In the genomic region with DNA sequence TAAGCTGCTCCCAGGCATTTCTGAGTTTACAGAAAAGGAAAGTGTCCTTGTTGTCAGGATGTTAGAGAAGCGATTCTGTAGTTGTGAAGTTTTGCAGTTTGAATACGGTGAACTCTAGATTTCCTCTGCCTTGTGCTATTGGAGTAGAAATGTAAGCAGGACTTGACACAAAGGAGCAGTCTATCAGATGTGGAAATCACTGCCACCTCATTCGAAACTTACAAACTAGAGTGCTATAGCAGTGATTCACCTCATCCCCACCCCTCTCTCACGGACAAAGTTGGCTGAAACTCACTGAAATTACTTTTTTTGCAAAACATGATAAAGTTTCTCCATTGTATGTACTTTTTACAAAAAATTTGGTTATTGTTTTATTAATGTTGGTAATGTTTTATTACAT, we compare ENCODE assay signal across 10 mouse cellular contexts. TPM values are rescaled to one million over a fixed set of nuclear protein-coding genes. Genes with fewer than 3 reads are reported as not detected.
DNase-seq lines count a peak whose midpoint lies in the region; ATAC-seq lines count a peak whose summit lies in the region.
"Had no signal": no experiment of that assay in that cellular context is flagged by ENCODE, and none has a peak within 500 bp of the region (broad histone marks: within the 10 kb centered on the region; RNA-seq: fewer than 3 reads in every experiment).

No protein-coding gene starts in this region.

- WGBS in heart, embryonic 15.5 days: 81% methylated on average over 4 of the region's 4 CpGs
- 72% methylated on average over 4 of the region's 4 CpGs for WGBS in intestine, embryonic 14.5 days
- 90% methylated on average over 4 of the region's 4 CpGs for WGBS in midbrain, embryonic 14.5 days

- 0 out of 2 replicates have a peak, but pooled peaks cover 3% of the 10 kb centered on the region for H3K27me3 ChIP-seq in heart, embryonic 15.5 days
- H3K27me3 ChIP-seq in intestine, embryonic 14.5 days (replicated peaks; ENCODE audit: control insufficient read depth, insufficient read depth, low read length): no peaks in the 10 kb centered on the region
- no peaks in the 10 kb centered on the region for H3K27me3 ChIP-seq in midbrain, embryonic 14.5 days (ENCODE audit: control insufficient read depth, insufficient read depth, low read length)

- H3K9ac ChIP-seq in heart, embryonic 15.5 days: no peak overlapping the region
- no peak overlapping the region for H3K9ac ChIP-seq in intestine, embryonic 14.5 days (ENCODE audit: low read length)
- no peak overlapping the region for H3K9ac ChIP-seq in midbrain, embryonic 14.5 days (replicated peaks; ENCODE audit: low read length)

- H3K4me1 ChIP-seq in heart, embryonic 15.5 days (replicated peaks): peaks cover 10% of the 10 kb centered on the region
- peaks cover 17% of the 10 kb centered on the region for H3K4me1 ChIP-seq in brown adipose tissue, adult 24 weeks (ENCODE audit: control insufficient read depth, insufficient read depth, insufficient read length, low read length)
- H3K4me1 ChIP-seq in intestine, embryonic 14.5 days (replicated peaks; ENCODE audit: control insufficient read depth, insufficient read depth, low read length): peaks cover 7% of the 10 kb centered on the region
- H3K4me1 ChIP-seq in midbrain, embryonic 14.5 days (ENCODE audit: control insufficient read depth, insufficient read depth, low read length): peaks cover 16% of the 10 kb centered on the region

- H3K9me3 ChIP-seq in heart, embryonic 15.5 days (replicated peaks): no peaks in the 10 kb centered on the region
- no peaks in the 10 kb centered on the region for H3K9me3 ChIP-seq in intestine, embryonic 14.5 days (ENCODE audit: control insufficient read depth, low read length)
- H3K9me3 ChIP-seq in midbrain, embryonic 14.5 days (ENCODE audit: control insufficient read depth, low read length): no peaks in the 10 kb centered on the region

- H3K4me2 ChIP-seq in heart, embryonic 15.5 days: peak overlapping the region; percentile 90
- H3K4me2 ChIP-seq in intestine, embryonic 14.5 days (ENCODE audit: low read length): peak overlapping the region; percentile 97
- H3K4me2 ChIP-seq in midbrain, embryonic 14.5 days (ENCODE audit: low read length): peak overlapping the region; percentile 63

- no peaks in the 10 kb centered on the region for H3K36me3 ChIP-seq in heart, embryonic 15.5 days
- H3K36me3 ChIP-seq in intestine, embryonic 14.5 days (ENCODE audit: control insufficient read depth, insufficient read depth, low read length): no peaks in the 10 kb centered on the region
- no peaks in the 10 kb centered on the region for H3K36me3 ChIP-seq in midbrain, embryonic 14.5 days (ENCODE audit: control insufficient read depth, insufficient read depth, low read length)

- intact Hi-C loops in heart, postnatal 10 days (cut with DNase I): loop anchor here (1.0 kb wide), 1 partner anchor 9 kb away; no protein-coding TSS in a partner anchor

- no peak for DNase-seq in heart, postnatal 10 days
- no peak for DNase-seq in intestine, embryonic 14.5 days (ENCODE audit: low spot score)
- DNase-seq in midbrain, embryonic 14.5 days: no peak
- DNase-seq in thymus, adult 18-20 months: no peak
- DNase-seq in B cell, adult 2 months: no peak
- DNase-seq in kidney, postnatal 10 days: no peak
- DNase-seq: gastrocnemius, postnatal 25 days; lung, postnatal 4 days had no signal

- peak overlapping the region; percentile 88 for H3K4me3 ChIP-seq in heart, embryonic 15.5 days
- H3K4me3 ChIP-seq in brown adipose tissue, adult 24 weeks (ENCODE audit: insufficient read depth, low read depth, low read length): peak overlapping the region; percentile 89
- H3K4me3 ChIP-seq in intestine, embryonic 14.5 days (ENCODE audit: low read depth, low read length): no peak overlapping the region
- H3K4me3 ChIP-seq in midbrain, embryonic 14.5 days (replicated peaks; ENCODE audit: low read depth, low read length): peak overlapping the region; percentile 74; the same call in 1 of the 2 replicates

- ATAC-seq in heart, embryonic 15.5 days (replicated peaks; ENCODE audit: insufficient number of reproducible peaks, insufficient read depth, low FRiP score, low read depth): no peak
- ATAC-seq in intestine, embryonic 14.5 days (replicated peaks; ENCODE audit: low FRiP score, low TSS enrichment, low read depth): no peak
- ATAC-seq in midbrain, embryonic 14.5 days (ENCODE audit: low FRiP score, low TSS enrichment): no peak

- no peak overlapping the region for H3K27ac ChIP-seq in heart, embryonic 15.5 days
- H3K27ac ChIP-seq in brown adipose tissue, adult 24 weeks (replicated peaks; ENCODE audit: low read depth, low read length): no peak overlapping the region
- H3K27ac ChIP-seq in intestine, embryonic 14.5 days (ENCODE audit: low read depth): no peak overlapping the region
- no peak overlapping the region for H3K27ac ChIP-seq in midbrain, embryonic 14.5 days (replicated peaks; ENCODE audit: low read depth, low read length)

RNA-seq across cellular contexts. Expression of gene Sar1b, which starts 1.3 kb away (rescaled TPM):
- polyA plus RNA-seq in heart, embryonic 15.5 days (2015; fragmentation: Nextera tagmentation; extraction: Ambion mirVana): 115 and 137 TPM in 2 replicates
- 10 to 100 TPM; 94.0 to 96.2 TPM for total RNA-seq in heart, postnatal 10 days (2021)
- 158 and 181 TPM in 2 replicates for polyA plus RNA-seq in brown adipose tissue, adult 24 weeks (2012; ENCODE audit: insufficient read depth, insufficient read length, missing spikeins)
- 119 and 123 TPM in 2 replicates for polyA plus RNA-seq in intestine, embryonic 14.5 days (2014; fragmentation: Nextera tagmentation; extraction: Ambion mirVana)
- 188 and 211 TPM in 2 replicates for polyA plus RNA-seq in midbrain, embryonic 14.5 days (2014; fragmentation: Nextera tagmentation; extraction: Ambion mirVana)

RNA-seq across cellular contexts. Expression of gene Sec24a, which starts 1.4 kb away (rescaled TPM):
- 8.8 and 10.6 TPM in 2 replicates for polyA plus RNA-seq in heart, embryonic 15.5 days (2015; fragmentation: Nextera tagmentation; extraction: Ambion mirVana)
- total RNA-seq in heart, postnatal 10 days (2021): 10 to 100 TPM; 22.4 to 22.8 TPM
- 8.8 and 12.5 TPM in 2 replicates for polyA plus RNA-seq in brown adipose tissue, adult 24 weeks (2012; ENCODE audit: insufficient read depth, insufficient read length, missing spikeins)
- polyA plus RNA-seq in intestine, embryonic 14.5 days (2014; fragmentation: Nextera tagmentation; extraction: Ambion mirVana): 17.0 and 19.2 TPM in 2 replicates
- 15.0 and 16.9 TPM in 2 replicates for polyA plus RNA-seq in midbrain, embryonic 14.5 days (2014; fragmentation: Nextera tagmentation; extraction: Ambion mirVana)
